Mouse (Mus musculus) thymus, postnatal 10 days (tissue): Measurements from ENCODE around the gene Nampt.

Experiments
- DNase-seq, 2 experiments: peaks; one replicate each; pipeline ENCODE4 v3.0.0; 2021; ENCODE audit warnings: low spot score in 2 of 2

Nampt gene

DNA sequence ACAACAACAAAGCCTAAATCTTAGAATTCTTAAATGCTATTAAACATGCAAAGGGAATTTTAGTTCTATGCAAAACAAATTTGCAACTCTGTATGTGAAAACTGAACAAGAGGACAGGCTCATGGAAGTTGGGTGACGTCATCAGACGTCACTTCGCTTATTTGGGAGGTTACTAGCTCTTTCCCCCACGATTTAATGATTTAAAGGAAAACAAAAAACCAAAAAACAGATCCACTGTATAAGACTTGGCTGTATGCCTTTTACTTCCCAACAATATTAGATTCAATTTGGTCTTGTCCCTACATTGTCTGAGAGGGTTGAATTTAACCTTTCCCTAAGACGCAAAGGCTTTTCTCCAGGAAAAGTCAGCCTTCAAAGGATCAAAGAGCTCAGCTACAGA lies at the start of gene Nampt:
Nampt (plus strand) TSS at position 130 of the 400 bp plus-strand sequence.
- no peak for DNase-seq

DNA sequence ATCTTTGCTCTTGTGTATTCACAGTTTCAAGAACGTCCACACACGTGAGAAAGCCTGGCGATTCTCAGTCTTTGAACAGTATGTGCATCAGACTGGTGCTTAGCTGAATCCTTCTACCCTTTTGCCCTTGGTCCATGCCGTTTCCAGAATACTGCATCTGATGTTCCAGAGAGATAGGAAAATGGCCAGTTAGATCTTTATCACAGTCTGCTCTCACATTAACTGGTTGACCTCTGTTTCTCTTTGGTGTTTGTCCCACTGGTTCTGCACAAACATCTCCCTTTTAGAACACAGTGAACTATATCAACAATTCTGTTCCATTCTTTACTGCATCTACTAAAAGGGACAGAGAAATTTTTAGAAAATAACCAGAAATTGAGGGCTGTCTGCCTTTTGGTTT lies 48.6 kb upstream of the Nampt start:
- DNase-seq: no peak

DNA sequence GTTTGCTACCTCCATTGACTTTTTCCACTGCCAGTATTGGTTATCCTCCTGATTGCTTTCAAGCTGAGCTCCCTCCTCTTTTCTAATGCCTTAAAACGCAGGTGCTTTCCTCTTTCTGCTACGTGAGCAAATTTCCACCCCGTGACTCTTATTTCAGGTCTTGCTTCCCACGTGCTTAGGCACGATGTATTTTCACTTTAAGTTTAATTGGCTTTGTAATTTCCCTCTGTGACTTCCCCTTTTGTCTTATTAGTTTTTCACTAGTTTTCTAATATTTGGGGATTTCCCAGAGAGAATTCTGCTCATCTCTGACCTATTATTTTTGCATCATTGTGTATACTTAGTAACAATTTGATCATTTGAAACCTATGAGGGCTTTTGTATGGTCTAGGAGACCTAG lies 44.8 kb upstream of the Nampt start:
- DNase-seq: no peak

DNA sequence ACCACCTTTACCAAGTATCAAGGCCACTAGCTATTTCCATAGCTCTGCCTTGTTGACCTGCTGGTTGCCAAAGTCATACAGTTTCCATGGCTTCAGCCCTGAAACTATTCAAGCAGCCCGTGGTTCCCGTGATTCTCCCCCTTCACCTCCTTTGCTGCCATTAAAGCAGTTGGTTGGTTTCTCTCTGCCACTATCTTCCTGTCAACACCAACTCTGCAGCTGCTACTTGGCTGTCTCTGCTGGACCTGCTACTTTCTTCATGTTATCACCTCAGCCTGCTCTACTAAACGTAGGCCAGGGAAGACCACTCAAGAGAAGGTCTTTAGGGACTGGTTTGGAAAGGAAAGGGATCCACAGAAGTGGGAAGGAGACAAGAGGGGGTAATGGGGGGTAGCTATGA lies 30.3 kb upstream of the Nampt start:
- no peak for DNase-seq

DNA sequence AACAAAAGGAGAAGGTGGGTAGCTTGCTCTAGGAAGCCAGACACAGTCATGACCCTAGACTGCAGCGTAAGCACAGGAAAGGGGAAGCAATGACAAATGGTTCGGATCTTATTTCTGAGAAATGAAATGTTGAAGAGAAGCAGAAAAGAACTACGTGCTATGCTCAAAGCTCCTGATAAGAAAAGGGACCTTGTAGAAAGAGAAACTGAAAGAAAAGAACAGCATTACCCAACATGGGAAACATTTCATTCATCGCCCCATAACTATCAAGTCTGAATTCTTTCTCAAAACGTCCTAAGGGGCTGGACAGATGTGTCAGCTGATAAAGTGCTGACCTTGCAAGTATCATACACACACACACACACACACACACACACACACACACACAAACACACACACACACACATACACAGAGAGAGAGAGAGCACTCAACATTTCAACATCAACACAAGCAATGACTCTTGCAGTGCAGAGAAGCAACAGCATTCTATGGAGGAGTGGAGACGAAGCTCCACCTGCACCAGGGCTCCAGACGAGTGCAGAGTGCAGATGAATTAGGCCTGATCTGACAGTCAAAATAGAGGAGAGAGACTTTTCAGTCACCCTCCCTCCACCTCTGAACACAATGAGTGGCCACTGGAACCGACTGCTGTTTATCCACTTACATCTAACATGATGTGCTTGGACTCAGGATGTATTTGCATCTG lies 23.4 kb upstream of the Nampt start:
- no peak for DNase-seq

DNA sequence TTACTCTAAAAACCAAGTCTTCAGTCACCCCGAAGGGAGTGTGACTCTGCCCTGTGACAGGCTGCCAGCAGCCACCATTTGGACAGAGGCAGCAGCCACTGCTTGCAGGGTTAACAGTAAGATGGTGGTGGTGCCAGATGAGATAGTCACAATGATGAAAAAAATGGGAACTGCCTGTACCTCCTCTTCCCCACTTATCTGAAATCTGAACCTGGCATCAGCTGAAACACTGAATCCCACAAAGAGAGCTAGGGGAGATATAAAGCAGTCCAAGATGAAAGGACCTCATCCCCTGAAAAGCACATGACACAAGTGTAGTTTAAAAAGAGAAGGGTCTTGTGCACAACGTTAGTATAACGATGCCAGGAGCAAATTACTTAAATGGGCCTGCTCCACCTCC lies 21.9 kb upstream of the Nampt start:
- no peak for DNase-seq

DNA sequence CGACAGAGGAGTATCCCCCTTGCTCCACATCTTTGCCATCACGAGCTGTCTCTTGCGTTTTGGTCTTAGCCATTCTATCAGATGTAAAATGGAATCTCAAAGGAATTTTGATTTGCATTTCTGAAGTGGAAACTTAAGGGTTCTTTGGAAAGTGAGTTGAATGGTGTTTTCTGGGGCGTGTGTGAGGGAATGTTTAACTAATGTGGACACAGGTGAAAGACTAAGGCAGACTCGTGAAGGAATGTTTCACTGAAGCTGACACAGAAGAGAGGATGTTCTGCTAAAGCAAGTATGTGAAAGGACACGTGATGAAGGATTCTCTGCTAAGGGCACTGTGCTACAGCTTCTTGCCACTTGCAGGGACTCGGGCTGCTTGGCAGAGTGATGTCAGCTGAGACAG lies 18.3 kb upstream of the Nampt start:
- DNase-seq: no peak

DNA sequence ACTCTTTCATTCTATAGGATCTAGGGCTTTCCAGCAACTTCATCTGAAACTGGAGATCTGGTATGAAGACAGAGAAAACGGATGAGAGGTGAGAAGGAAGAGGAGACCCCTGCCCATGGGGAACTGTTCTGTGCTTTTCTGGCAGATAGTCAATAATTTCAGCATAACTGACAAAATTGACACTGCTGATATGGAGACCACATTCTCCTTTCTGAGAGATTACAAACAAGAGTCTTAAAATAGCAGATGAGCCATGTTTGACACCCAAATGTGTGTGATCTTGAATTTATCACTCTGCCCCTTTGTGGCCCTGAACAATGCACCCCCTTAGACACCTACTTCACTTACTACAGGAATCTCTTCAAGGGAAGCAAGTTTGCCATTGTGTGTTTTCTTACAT lies 13.8 kb upstream of the Nampt start:
- DNase-seq: no peak

DNA sequence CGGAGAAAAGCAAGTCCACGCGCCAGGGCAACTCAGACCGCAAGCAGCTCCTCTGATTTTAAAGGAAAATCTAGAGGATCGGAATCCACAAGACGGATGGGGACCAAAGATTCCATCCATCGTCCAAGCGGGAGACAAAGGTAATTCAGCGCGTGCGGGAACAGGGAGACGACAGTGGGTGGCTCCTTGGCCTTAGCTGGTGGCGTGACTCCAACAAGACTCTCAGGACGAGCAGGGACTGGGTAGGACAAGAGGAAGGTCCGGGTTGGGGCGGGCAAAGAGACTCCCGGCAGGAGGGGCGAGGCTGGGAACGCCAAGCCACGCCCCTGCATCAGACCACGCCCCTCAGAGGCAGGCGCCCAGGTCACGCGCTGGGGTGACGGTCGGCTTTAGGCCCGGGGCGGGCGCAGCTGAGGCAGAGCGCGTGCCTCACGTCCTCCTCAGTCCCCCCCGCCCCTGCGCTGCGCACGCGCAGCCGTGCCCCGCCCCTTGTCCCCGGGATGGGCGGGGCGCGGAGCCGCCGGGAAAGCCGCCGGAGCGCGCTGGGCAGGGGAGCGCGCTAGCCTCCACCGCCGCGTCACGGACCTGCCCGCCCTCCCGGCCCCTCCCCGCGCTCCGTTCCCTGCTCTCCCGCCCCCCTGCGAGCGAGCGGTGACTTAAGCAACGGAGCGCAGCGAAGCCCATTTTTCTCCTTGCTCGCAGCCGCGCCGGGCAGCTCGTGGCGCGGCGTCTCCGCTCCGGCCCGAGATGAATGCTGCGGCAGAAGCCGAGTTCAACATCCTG lies 669 bp downstream of the Nampt start:
- DNase-seq: peak; percentile 96 to 97

DNA sequence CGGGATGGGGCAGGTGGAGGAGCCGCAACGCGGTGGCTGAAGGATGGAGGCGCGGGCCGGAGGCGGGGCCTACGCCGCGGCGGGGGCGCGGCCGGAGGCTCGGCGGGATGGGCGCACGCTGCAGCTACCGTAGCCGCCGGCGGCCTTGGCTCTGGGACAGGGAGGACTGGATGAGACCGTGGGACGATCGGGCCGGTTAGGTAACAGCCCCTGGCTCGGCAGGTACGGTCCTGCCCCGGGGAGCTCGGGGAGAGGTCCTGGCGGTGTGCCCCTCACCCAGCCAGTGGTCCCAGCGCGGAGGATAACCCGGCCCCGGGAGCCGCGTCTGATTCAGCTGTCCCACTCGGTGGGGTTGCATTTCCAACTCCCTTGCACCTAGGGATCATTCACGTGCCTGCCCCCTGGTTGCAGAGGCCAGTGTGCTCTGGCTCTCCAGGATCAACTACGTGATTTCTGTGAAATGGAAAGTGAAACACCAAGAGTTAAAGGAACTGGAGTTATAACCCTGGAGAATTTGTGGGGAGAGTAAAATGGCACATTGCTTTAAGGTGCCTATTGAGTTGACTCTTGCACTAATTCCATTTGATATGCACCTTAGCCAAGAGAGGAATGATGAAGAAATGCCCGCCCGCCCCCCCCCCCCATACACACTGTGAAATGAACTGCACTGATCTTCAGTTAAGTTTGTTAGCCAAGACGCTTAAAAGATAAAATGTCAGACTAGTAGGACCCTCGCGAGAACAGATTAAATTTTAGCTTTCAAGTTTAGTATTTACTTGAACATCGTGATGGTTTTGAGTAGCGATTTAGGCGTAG lies 1.6 kb downstream of the Nampt start:
- DNase-seq: peak; percentile 57 to 61

DNA sequence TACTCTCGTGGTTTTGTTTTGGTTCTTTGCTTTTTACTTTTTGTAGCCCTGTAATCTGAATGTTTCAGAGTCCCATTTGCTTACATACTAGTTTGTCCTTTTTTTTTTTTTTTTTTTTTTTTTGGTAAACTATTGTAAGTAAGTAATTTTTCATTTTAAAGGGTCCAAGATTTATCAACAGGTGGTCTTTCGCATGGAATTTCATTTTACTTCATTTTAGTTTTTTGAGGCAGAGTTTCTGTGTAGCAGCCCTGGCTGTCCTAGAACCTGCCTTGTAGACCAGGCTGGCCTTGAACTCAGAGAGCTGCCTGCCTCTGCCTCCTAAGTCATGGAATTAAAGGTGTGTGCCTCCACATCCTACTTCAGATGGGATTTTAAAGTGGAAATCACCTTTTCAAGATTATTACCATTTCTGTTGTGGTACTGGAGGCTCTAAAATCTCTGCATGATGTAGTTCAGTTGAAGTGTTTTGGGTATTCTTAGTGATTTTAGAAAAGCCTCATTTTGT lies 2.2 kb downstream of the Nampt start:
- DNase-seq: no peak

DNA sequence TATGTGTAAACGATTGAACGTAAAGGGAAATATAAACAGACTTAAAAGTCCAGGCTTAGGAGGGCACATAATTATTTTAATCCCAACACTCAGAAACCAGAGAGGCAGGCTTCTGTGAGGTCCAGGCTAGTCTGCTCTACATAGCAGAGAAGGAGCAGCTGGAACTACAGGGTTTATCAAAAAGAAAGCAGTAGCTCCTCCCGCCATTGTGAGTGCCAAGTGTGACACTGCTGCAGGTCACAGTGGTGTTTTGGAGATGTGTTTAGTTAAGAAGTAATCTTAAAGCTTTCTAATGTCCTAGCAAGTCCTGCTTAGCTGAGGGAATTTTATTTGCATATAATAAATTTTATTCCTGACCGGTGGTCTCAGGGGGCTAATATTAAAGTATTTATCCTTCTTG lies 2.7 kb downstream of the Nampt start:
- DNase-seq: no peak

DNA sequence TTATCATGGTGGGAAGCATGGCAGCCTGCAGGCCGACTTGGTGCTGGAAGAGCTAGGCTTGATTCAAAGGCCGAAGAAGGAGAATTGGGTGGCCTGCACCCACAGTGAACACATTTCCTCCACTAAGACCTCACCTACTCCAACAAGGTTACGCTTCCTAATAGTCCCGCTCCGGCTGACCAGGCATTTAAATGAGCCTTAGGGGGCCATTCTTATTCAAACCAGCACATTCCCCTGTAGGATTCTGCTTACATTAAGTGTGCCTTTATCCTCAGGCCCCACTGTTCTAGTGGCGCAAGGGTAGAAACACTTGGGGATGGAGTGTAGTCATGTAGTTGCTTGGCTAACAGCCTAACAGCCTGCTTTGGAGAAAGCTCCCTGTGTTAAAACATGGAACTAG lies 5.2 kb downstream of the Nampt start:
- DNase-seq: no peak

DNA sequence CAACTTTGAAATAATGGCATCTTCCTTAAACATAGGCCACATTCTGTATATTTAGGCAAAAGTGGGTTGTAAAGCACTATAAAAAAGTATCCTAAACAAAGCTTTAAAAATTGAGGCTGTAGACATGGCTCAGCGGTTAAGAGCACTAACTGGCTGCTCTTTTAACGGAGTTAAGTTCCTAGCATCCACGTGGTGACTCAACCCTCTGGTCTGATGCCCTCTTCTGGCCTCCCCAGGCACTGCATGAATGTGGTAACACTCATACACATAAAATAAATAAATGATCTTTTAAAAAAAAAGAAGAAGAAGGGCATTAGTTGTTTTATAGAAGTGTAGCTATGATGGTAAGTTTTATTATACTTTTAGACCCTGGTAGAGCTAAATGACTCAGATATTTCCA lies 7.6 kb downstream of the Nampt start:
- DNase-seq: peak; percentile 32 to 71

DNA sequence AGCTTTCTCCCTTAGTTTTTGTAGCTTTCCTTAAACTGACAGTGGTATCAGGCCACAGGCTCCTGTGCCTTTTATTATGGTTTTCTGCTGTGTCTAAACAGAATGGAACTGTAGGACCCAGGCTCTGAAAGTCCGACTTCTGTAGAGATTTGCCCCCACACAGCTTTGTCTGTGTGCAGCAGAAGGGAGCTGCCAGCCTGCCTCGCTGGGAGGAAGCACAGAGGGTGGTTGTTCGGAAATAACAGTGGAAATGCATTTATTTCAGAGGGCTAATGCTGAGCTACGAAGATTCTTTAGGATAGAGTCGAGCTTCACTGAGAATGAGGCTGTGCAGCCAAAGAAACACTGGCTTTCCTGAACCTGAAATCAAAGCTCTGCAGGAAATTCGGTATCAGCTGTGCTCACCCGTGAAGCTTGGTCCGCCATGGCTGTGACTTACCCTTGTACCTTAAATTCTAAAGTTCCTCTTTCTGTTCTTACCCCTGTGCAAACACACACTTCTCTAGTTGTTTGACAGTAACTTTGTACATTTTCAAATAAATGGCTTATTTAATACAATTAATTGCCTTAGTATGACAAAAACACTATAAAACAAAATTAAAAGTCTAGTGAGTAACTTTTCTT lies 8.9 kb downstream of the Nampt start:
- no peak for DNase-seq

DNA sequence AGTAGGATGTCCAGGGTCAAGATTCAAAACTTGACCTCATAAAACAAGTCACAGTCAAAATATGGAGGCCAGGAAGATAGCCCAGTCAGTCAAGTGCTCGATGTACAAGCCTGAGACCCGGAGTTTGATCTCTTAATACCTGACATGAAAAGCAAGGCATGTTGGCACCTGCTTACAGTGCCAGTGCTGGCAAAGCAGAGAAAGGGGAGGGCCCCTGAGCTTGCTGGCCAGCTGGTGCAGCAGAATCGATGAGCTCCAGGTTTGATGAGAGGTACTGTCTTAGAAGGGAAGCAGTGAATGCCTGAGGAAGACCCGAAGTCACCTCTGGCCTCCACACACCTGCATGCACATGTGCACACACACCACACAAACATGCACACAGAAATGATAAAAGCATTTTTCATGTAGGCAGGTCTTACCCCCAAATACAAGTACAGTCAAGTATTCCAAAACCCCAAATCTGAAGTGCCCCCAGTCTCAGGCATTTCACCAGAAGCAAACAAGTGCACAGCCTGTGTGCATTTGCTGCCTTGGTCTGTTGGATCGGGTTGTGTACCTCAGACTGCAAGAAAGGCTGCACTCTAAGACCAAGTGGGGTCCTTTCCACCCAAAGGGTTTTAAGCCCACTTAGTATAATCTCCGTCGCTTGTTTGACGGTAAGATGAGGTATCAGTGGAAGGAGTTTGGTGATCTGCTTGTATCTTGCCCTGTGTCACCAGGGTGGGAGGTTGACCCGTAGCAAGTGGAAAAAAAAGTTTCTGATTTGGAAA lies 10.2 kb downstream of the Nampt start:
- DNase-seq: no peak

DNA sequence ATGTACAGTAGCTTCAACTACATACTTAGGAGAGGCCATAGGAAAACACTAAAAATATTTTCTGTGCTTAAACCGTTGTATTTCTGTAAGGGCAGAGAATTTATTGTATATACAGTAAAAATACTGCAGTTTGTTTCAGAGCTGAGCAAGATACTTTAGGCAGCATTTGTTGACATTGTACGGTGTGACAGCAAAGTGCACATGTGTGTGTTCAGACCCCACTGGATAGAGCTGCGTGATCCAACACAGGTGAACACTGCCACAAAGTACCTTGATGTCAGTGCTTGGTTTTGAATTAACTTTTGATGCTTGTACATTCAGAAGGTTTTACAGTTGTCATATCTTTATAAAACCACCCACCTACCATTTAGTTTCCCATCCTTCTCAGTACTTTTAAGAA lies 12.7 kb downstream of the Nampt start:
- no peak for DNase-seq

DNA sequence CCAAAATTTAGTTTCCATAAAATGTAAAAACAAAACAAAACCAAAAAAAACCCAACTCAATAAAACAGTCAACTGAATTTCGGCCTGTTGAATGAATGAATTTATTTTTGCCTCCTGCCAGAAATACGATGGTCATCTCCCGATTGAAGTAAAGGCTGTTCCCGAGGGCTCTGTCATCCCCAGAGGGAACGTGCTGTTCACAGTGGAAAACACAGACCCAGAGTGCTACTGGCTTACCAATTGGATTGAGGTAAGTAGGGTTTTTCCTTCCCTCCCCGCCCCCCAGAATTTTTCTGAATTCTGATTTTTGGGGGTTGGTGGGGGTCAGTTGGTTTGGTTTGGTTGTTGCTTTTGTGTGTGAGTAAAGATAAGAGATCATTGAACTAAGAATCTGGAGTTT lies 15.4 kb downstream of the Nampt start:
- no peak for DNase-seq

DNA sequence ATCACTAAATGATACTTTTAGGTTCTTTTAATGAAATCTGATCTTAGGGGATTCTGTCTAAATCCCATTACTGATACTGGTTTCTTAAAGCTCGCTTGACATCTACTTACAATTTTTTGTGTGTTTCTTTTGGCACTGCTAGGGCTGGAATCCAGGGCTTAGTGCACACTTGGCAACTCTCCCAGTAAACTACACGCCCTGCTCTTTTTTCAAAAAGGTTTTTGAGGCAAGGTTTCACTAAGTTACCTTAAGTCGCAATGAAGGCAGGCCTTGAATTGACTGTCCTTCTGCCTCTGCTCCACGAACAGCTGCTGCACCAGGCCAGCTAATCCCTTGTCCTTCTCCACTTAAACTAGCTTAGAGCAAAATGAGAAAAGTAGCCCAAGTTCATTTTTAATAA lies 15.9 kb downstream of the Nampt start:
- no peak for DNase-seq

DNA sequence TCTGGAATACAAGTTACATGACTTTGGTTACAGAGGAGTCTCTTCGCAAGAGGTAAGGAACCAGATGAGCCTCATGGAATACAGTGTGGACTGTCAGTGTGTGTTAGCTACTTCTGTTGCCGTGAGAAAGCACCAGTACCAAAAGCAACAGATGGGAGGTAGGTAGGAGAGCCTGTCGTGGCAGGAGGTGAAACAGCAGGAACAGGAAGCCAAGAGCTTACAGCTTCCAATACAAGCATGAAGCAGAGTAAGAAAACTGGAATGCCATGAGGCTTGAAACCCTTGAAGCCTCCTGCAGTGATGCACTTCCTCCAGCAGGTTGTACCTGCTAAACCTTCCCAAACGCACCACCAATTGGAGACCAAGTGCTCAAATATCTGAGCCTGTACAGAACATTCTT lies 19.1 kb downstream of the Nampt start:
- DNase-seq: no peak

DNA sequence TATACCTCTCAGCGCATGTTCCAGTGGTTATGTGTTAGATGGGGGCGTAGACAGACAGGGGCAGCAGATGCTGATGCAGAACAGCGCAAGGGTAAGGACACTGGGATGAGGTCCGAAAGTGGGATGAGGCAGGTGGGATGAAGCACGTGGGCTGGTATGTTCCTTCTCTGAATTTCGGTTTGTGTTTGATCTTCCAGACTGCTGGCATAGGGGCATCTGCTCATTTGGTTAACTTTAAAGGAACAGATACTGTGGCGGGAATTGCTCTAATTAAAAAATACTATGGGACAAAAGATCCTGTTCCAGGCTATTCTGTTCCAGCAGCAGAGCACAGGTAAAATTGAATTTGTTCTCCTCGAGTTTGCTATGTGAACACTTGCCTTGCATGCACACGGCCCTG lies 19.6 kb downstream of the Nampt start:
- DNase-seq: no peak
